Mouse (Mus musculus): ENCODE data around the gene Kctd21.
A peak's percentile ranks its signal among the peaks of the same experiment; 100 is the strongest.

Gene Kctd21

DNA sequence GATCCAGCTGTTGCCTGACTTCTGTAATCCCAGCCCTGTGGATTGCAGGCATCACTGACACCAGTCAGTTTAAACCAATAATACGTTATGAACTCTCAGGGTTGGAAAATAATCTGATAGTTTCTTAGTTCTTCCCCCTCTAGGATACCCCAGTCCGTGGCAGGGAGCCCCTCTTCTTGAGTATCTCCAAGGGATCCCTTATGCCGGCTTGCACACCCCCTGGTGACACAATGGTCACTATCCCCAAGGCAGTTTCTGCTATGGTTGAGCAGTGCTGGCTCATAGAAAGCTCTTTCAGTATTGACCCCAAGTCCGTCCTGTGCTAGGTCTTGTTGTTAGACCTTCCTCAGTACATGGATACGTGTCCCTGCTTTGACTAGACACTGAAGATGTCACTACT is 16.7 kb downstream of the Kctd21 start:
- no peak for DNase-seq (ENCODE audit: low spot score)

DNA sequence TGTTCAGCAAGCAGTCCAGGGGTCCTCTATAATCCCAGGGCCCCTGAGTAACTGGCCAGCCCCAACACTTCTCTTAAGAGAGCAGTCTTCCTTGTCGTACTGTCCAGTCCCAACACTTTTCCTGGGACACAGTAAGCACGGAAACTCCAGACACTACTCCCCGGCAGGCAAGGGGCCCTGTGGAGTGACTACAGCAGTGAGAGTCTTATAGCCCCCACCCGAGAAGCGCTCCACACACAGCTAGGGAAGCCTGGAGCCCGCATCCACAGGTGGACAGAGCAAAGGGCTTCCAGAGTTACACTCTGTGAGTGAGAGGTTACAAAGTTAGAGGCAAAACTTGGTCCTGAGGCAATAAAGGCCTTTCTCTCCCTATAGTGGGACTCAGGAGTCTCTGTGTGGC is 17.3 kb downstream of the Kctd21 start:
- no peak for DNase-seq (ENCODE audit: low spot score)

DNA sequence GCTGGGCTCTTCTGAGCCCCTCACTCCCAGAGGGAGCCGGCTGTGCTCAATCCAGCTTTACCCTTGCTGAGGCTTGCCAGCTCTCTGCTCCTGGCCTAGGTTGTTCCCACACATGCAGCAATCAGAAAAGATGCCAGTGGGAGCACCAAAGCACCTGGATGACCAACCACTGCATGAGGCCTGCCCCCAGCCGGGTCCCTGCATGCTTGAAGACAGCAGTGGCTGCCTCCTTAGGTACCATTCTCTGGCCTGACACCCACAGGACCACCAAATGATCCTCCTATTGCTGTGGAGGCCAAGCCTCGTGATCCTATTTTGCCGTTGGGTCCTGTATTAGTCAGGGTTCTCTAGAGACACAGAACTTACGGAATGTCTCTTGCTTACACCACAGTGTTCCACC is 18.8 kb downstream of the Kctd21 start:
- DNase-seq (ENCODE audit: low spot score), result no peak

DNA sequence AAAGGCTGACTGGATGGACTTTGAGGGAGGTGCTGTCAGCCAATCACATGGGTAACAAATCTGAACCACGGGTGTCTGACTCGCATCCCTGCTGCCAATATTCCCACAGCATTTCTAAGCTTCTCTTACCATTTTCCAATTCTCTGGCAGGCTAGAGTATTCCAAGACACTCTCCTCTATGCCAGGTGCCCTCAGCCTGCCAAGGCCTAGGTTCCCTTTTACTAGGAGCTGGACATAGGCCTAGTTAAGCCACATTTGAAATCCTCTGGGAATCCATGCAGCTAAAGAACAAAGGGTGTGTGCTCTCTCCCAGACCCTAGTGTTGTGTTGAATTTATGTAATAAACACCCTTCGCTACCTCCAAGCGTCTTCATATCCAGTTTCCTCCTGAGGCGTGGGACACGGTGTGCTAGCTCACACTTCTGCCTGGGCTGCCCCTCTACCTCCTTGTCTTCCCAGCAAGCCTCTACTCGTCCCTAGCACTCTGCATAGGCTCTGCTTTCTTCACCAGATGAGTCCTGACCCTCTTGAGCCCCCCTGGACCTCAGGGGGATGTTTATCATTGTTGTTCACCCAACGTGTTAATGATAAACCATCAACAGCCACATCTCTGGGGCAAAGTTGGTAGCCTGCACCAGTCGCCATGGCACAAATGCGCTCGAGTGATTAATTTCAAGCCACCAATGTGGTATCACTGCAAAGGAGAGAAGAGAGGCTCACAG is 19.8 kb downstream of the Kctd21 start:
- DNase-seq (ENCODE audit: low spot score), result no peak

DNA sequence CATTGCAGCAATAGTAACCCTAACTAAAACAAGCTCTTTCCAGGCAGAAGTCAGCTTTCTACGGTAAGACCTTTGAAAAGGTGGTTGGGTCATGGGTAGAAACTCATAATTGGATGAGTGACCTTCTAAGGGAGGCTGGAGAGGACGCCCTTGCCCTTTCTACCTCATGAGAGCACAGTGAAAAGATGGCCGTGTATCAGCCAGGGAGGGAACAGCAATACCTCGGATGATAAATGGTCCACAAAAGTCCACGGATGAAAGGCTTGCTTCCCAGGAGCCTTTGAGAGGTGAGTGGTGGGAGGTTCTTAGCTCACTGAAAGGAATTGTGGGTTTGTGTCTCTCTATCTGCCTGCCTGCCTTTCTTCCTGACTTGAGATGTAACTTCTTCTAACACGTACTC is 21.2 kb downstream of the Kctd21 start:
- no peak for DNase-seq (ENCODE audit: low spot score)

DNA sequence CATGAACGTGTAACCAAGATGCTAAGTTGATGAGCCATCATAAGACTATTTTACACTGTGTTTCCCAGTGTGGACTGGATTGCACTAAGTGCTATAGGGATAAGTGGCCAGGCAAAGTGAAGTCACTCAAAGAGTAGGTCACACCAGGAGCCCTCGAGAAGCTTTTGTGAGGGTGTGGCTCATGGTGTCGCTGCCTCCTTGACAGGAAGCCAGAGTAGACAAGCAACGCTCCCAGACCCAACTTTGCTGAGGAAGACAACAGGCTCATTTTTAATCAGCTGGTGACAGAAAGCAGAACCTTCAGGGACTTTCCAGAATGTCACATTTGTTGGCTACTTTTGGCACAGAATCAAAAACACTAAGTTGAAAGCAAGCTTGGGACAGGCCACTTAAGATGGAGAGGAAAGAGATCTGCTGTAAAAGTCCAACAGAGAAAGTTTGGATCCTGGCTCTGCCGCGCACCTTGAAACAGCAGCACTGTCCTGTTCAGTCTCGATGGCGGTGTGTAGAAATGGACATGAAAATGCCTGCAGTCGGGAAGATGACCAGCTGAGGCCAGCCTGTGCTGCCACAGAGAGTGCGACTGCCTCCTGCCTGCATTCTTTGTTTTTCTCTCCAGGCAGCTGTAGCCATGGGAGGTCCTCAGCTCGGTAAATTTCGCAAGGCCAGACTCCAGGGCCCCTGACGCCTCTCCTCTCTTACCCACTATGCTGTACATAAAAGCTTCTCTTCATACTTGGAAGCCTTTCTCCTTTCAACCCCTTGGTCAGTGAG is 23.1 kb downstream of the Kctd21 start:
- no peak for DNase-seq (ENCODE audit: low spot score)

DNA sequence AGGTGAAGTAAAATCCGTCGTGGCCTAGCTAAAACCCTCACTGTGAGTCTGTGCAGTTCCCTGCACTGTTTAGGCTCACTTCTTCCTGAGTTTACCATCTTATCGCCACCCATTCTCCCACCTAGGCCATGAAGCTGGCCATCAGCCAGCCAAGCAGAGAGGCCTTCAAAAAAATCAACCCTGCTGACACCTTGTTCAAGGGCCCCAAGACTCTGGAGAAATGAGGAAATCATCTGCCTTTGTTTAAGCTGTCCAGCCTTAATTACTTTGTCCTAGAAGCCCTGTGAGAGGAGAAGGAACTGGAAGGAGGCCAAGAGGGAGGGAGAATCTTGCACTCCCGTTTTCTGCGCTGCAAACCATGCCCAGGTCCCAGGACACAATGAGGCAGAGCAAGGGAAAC is 24.1 kb downstream of the Kctd21 start:
- DNase-seq (ENCODE audit: low spot score), result no peak

DNA sequence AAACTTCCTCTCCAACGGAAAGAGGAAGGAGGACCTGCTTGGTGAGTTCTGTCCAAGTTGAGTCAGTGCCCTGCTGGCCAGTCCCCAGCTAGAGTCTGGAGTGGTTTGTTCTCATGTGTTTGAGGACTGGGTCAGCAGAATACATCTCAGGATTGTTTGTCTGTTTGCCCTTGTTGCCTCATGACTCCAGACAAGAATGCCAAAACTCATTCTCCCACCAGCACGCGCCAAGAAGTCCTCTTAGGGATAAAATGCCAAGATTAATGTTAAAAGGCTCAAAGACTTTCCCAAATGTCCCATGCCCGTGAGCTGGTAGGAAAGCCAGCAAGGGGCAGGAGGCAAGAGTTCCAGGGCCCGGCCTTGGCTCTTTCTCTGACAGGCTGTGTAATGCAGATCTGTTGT is 24.7 kb downstream of the Kctd21 start:
- no peak for DNase-seq (ENCODE audit: low spot score)

DNA sequence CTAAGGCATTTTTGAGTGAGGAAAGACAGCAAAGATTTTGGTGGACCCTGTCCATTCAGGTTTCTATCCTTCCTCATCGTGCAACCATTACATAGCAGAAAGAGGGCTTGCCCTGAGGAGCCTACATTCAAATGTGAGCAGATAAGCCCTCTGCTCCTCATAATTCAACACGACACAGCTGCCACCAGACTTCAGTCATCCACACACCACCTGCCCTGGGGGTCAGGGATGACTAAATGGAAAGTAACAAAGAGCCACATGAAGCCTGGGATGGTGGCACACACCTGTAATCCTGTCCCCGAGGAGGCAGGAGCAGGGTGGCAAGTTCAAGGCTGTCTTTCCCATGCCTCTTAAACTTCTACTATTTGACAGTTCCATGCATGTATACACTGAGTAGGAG is 25.7 kb downstream of the Kctd21 start:
- no peak for DNase-seq (ENCODE audit: low spot score)

DNA sequence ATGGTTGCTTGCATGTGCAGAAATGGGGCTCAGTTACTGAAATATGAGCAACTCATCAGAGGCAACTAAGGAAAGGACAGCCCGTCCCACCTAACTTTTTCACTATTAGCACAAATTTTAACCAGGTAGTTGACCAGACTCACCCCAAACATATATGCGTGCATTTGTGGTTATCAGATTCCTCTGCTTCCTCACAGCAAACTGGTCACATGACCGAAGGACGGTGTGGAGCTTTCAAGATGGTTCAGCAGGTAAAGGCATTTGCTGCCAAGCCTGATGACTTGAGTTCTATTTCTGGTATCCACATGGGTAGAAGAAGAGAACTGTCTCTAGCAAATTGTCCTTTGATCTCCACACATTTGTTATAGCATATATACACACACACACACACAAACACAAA is 26.2 kb downstream of the Kctd21 start:
- DNase-seq (ENCODE audit: low spot score), result no peak

DNA sequence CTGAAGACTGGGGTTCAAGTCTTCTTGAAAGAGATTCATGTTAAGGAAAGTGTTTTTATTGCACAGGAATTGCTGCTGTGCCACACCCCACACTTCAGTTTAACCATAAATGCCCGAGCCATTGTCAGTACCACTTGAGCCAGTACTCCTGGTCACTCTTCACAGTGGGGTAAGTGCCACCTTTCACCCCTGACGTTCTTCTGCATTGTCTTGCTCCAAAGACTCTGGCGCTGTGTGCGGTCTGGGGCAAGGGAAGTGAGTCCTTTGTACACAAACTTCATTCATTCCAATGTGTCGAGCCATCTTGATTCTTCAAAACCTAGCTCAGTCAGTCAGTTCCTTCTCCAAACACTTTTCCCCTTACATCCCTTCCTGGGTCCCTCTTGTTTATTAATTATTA is 28.0 kb downstream of the Kctd21 start:
- no peak for DNase-seq (ENCODE audit: low spot score)

DNA sequence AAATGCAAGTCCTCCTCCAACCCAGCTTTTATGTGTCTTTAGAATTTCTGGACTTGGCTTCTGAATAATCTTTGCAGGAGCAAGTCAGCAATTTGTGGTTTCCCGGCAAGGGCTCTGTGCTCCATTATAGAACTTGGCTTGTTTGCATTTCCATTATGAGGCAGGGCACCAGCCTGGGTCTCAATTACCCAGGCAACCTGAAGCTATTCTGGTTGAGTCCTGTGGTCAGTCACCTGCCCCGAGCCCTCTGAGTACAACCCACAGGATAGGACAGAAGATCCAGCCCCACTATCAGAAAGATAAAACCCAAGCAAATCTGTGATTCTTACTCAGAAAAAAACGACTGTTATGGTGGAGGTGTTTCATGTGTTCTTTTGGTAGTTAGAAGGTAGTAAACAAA is 28.8 kb downstream of the Kctd21 start:
- DNase-seq (ENCODE audit: low spot score), result no peak

DNA sequence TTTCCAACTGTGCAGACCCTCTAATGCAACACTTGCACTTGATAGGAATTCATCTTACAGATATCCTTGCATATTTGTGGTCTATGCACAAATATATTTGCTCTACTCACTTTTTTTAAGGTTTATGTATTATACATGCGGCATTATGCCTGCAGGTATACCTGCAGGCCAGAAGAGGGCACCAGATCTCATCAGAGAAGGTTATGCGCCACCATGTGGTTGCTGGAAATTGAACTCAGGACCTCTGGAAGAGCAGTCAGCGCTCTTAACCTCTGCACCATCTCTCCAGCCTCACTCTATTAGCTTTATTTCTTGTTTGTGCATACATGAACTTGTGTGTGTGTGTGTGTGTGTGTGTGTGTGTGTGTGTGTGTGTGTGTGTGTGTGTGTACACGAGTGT is 29.3 kb downstream of the Kctd21 start:
- peak; percentile 53 for DNase-seq (ENCODE audit: low spot score)

DNA sequence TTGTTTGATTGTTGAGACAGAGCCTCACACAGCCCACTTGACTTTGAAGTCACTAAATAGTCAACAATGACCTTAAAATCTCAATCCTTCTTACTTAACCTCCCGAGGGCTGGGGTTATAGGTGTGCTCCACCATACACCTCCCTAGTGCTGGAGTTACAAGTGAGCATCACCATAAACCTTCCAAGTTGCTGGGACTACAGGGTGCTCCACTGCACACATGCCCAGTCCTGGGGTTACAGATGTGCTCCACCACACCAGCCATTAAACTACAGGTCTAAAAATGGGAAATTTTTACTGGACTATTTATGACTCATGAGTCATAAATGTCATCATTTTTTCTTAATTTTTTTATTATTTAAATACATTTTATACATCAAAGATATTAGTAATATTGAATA is 33.8 kb downstream of the Kctd21 start:
- DNase-seq (ENCODE audit: low spot score), result no peak

DNA sequence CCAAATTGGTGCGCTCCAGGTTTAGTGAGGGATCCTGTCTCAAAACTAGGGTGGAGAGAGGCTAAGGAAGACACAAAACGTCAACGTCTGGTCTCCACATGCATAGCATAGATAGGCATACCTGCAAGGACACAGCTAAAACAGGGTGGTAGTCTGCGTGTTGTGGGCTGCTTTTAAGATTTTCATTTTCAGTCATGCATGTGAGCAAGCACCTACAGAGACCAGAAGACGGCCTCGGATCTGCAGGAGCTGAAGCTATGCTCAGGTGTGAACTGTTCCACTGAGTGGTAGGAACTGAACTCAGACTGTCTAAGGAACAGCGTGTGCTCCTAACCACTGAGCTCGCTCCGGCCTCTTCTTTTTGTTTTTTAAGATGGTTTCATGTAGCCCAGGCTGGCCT is 43.0 kb downstream of the Kctd21 start:
- no peak for DNase-seq (ENCODE audit: low spot score)

DNA sequence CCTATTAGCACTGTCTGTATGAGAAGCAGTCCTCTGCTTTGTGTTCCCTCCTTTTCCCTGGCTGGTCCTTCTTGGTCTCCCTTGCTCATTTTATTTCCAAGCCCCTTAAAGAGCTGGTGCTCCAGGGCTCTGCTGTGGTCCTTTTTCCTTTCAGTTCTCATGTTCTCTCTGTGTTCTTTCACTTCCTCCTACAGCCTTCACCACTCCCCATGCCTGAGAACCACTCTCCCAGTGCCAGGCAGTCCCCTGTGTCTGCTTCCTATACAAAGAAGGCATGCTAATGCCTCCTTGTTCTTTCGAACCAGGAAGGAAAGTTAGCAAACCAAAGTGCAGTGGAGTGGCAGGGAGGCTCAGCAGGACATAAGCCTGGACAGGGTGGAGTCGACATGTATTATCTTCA is 43.8 kb downstream of the Kctd21 start:
- DNase-seq (ENCODE audit: low spot score), result no peak

DNA sequence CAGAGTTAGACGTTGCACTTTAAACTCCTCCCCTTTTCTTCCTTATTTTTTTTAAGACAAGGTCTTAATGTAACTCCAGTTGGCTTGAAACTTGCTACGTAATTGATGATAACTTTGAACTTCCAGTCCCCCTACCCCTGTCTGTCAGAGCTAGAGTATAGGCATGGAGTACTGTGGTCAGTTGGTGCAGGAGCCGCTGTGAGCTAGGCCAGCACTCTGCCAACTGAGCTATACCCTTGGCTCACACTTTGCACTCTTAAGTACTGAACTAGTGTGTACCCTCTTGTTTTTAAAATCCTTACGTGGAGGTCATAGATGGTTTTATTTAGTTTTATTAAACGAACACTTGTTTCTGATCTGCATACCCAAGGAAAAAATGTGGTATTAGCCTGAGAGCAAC is 47.2 kb downstream of the Kctd21 start:
- DNase-seq (ENCODE audit: low spot score), result no peak

DNA sequence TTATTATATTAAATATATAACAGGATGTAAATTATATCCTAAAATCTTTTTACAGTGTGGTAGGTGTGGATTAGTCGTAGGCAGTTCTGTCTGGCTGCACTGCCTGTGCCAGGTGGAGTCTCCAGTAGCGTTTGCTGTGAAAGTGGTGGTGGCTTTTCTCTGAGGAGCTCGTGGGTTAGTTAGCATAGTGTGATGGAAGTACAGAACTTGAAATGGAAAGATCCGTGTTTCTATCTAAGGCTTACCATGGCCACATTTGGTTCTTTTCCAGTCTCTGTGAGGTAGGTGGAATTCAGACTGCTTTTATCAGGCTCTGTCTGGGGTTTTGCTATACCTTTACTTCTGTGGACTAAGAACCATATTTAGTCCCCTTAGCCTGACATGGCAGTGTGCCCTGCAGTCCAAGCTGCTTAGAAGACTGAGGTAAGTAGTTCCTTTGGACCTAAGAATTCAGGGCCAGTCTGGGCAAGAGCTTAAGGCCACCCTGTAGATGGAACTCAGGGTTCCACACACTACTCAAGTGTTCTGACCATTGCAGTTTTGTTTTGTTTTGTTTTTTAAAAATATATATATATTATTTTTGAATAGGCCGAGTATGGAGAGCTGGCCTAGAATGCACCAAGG is 48.5 kb downstream of the Kctd21 start:
- no peak for DNase-seq (ENCODE audit: low spot score)

DNA sequence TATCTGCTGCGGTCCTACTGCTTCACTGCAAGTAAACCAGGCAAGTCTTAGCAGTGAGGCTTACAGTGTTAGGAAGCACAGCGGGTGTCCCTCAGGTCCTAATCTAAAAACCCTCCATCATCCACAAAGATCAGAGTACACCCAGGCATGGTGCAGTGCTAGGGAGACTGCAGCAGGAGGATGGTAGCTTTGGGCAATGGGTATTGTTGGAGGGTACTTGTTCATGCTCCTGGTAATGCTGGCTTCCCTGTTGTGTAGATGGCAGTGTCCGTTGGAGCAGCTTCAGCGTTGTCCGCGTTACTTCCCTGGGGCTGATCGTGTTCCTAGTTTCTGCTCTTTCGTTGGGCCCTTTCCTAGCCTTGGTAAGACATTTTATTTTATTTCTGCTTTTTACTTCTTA is 50.5 kb downstream of the Kctd21 start:
- no peak for DNase-seq (ENCODE audit: low spot score)

DNA sequence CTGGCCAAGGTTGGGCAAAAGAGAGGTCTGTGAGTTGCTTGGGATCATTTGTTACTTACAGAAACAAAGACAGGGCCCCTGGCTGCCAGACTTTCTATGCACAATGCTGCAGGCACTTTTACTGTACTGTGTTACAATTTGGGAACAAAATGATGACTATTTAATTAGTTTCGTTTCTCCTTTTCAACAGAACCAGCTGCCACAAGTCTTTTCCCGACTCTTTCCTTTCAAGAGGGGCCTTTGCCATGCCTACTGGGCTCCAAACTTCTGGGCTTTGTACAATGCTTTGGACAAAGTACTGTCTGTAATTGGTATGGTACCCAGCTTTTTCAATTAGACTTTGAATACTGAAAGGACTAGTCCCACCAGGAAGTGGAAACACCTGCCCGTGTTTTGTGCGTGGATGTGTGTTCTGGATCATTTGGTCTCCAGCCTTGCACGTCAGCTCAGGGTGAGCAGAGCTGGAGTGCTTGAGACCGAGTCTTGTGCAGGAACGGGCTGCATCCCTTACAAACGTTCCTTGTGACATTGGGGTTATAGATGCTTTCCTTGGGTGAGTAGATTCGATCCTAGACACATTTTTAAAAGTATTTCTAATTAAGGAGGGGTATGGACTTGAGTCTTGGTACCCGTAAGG is 51.5 kb downstream of the Kctd21 start:
- DNase-seq (ENCODE audit: low spot score), result no peak

DNA sequence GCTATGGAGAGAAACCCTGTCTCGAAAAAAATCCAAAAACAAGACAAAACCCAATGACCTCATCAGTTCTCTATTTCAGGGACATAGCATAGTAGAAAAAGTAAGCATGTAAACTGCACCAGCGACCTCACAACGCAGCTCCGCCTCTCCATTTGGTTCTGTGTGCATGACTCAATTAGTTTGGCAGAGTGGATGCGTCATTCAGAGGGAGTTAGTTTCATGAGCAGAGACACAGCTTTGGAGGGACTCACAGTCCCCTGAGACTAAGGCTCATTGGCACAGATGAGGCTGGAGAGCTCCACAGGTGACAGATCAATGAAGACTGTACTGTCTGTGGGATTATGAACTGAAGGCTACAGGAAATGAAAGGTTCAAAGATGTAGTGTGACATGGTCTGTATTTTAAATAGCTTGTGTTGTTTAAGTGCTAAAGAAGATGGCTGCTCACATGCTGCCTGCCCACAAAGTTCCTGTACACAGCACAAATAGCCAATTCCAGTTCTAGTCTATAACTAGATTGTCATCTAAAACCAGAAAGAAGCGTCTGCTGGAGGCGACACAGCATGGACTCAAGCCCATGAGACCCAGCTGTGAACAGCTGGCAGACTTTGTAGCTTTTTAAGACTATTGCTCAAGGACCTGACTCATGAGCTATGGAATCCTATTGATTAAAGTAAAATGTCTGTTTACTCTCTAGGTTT is 54.1 kb downstream of the Kctd21 start:
- DNase-seq (ENCODE audit: low spot score), result no peak

DNA sequence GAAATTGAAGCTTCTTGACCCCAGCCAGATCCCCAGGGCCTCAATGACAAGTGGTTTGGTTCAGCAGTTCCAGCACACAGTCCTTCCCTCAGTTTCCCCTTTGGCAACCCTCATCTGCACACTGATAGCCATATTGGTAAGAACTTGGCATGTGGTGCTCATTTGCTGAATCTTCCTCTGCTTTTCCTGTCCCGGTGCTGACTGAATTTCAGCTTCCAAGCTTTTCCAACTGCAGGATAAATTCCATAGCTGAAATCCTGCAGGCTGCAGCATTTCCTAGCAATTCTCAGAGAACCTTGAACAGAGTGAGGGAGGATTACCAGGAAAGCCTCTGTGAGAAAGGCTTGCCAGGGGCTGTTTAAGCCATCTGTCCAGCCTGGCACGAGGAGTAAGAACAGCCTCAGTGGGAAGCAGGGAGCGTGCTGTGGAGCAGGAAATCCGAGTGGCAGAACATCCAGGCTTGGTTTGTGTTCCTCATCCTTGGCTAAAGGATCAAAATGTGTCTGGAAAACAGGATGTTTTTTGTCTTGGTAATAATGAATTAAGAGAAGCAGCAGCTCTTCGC is 54.8 kb downstream of the Kctd21 start:
- DNase-seq (ENCODE audit: low spot score), result no peak

All from retina, embryonic 14.5 days (tissue).